Mouse (Mus musculus) stomach, embryonic 16.5 days (tissue): ENCODE results near the gene Kdm3a. TPM values are rescaled to one million over a fixed set of nuclear protein-coding genes. Genes with fewer than 3 reads are reported as not detected.

ENCODE experiments used
- ATAC-seq: fragments of 200-750 bp; cut with Nextera tagmentation; 2 replicates; pipeline ENCODE4 v1.8.0; 2017; ENCODE audit warnings: moderate number of reproducible peaks, moderate TSS enrichment; ENCODE audit not compliant: insufficient read depth, low FRiP score
- H3K27ac ChIP-seq: fragments of 300-500 bp; sonication (generic); 2 replicates; pipeline ENCODE4 v1.5.1; 2014; ENCODE audit warnings: low read length
- H3K27me3 ChIP-seq: fragments of 300-500 bp; sonication (generic); 2 replicates; pipeline ENCODE4 v1.6.1; 2014; ENCODE audit warnings: low read length, control low read depth, mixed read lengths; ENCODE audit not compliant: control insufficient read depth, insufficient read depth
- H3K36me3 ChIP-seq: fragments of 300-500 bp; sonication (generic); 2 replicates; pipeline ENCODE4 v1.6.1; 2014; ENCODE audit warnings: low read length; ENCODE audit not compliant: control insufficient read depth, insufficient read depth
- H3K4me1 ChIP-seq: fragments of 300-500 bp; sonication (generic); 2 replicates; pipeline ENCODE4 v1.6.1; 2014; ENCODE audit warnings: low read length, control low read depth, mixed read lengths; ENCODE audit not compliant: control insufficient read depth, insufficient read depth
- H3K4me2 ChIP-seq: fragments of 300-500 bp; sonication (generic); 2 replicates; pipeline ENCODE4 v1.6.1; 2014; ENCODE audit warnings: low read depth, low read length, mixed read lengths
- H3K4me3 ChIP-seq: fragments of 300-500 bp; sonication (generic); replicated peaks from 2 replicates; pipeline ENCODE4 v1.5.1; 2014; ENCODE audit warnings: mild to moderate bottlenecking, low read length
- H3K9ac ChIP-seq: fragments of 300-500 bp; sonication (generic); 2 replicates; pipeline ENCODE4 v1.6.1; 2014; ENCODE audit warnings: low read length
- H3K9me3 ChIP-seq: fragments of 300-500 bp; sonication (generic); replicated peaks from 2 replicates; pipeline ENCODE4 v1.6.1; 2016; ENCODE audit warnings: low read length, control low read depth; ENCODE audit not compliant: control insufficient read depth
- WGBS: fragments of 180-500 bp; shearing (Covaris S2); extraction: QIAGEN DNeasy Blood & Tissue Kit; methylation state at CpG from one replicate; pipeline ENCODE4 v1.1.7; 2014; 5-methylcytosine and 5-hydroxymethylcytosine counted together
- polyA plus RNA-seq: library from polyadenylated mRNA; unstranded; fragments of >200 nt; fragmentation: Nextera tagmentation; extraction: Ambion mirVana; gene quantifications from 2 replicates; pipeline ENCODE4 v1.2.1, GENCODE M21; 2015

The Kdm3a gene
- polyA plus RNA-seq, 1 experiment from 2014 or later: 45.8 TPM

DNA sequence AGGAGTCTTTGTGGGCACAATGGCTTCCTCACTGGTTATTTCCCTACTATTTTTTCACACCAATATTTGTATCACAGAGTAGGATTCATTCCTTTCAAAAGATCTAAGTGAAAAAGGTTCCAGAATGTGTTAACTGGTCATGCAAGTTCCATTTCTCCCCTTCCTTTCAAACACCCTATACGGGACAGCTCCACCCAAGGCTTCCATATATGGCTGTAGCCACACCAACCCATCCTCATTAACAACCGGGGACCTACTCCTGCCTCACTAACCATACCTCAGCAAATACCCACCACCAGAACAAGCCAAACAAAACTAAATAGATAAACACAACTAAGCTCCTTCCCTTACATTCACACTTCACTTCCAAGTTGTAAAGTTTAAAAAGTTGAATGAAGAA, 1.6 kb downstream of the Kdm3a start:
- peak overlapping the region; percentile 88 for H3K4me3 ChIP-seq
- H3K9me3 ChIP-seq: no peaks in the 10 kb centered on the region
- H3K9ac ChIP-seq: no peak overlapping the region
- H3K4me2 ChIP-seq: peak overlapping the region; percentile 60
- ATAC-seq: no peak
- H3K27me3 ChIP-seq: no peaks in the 10 kb centered on the region
- 0 out of 2 replicates have a peak, but pooled peaks cover 7% of the 10 kb centered on the region for H3K36me3 ChIP-seq
- no peak overlapping the region for H3K27ac ChIP-seq
- H3K4me1 ChIP-seq: peaks cover 14% of the 10 kb centered on the region
- WGBS: 3% methylated on average over 2 of the region's 2 CpGs

- H3K9me3 ChIP-seq: no peaks in the 10 kb centered on the region
- no peak overlapping the region for H3K9ac ChIP-seq
- H3K27ac ChIP-seq: no peak overlapping the region
- H3K4me1 ChIP-seq: peaks cover 14% of the 10 kb centered on the region
- H3K27me3 ChIP-seq: no peaks in the 10 kb centered on the region
- no peak overlapping the region for H3K4me2 ChIP-seq
- no peak overlapping the region for H3K4me3 ChIP-seq
- H3K36me3 ChIP-seq: peaks cover 14% of the 10 kb centered on the region
- ATAC-seq: no peak
Measured at GRCm38 (mm10) chr6:71627325-71627724, 5.5 kb downstream of the Kdm3a start.

- H3K27ac ChIP-seq: no peak overlapping the region
- no peak for ATAC-seq
- H3K4me2 ChIP-seq: no peak overlapping the region
- no peaks in the 10 kb centered on the region for H3K9me3 ChIP-seq
- H3K9ac ChIP-seq: no peak overlapping the region
- H3K36me3 ChIP-seq: peaks cover 17% of the 10 kb centered on the region
- peaks cover 13% of the 10 kb centered on the region for H3K4me1 ChIP-seq
- no peak overlapping the region for H3K4me3 ChIP-seq
- WGBS: 94% methylated on average over 2 of the region's 2 CpGs
- no peaks in the 10 kb centered on the region for H3K27me3 ChIP-seq
Measured at GRCm38 (mm10) chr6:71625984-71626383, 6.8 kb downstream of the Kdm3a start.

DNA sequence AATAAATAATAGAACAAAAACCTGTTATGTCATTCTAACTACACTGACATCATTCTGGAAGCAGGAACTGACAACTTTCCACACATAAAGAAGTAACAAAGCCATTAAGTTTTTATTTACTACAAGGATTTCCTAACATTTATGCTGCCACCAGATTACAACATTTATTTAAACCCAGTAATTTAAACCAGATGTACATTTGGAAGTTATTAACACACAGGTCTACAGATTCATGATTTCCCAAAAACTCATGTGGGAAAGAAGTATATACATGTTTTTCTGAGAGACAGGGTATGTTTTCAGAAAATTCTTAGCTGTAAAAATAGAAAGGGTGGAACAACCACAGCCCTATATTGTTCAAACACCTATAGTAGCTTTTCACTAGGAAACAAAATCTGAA, 8.1 kb downstream of the Kdm3a start:
- H3K9ac ChIP-seq: no peak overlapping the region
- no peak overlapping the region for H3K4me2 ChIP-seq
- H3K27me3 ChIP-seq: no peaks in the 10 kb centered on the region
- H3K4me1 ChIP-seq: 0 out of 2 replicates have a peak, but pooled peaks cover 6% of the 10 kb centered on the region
- no peak overlapping the region for H3K27ac ChIP-seq
- no peak overlapping the region for H3K4me3 ChIP-seq
- peaks cover 19% of the 10 kb centered on the region for H3K36me3 ChIP-seq
- no peaks in the 10 kb centered on the region for H3K9me3 ChIP-seq
- ATAC-seq: no peak

GRCm38 (mm10) chr6:71621981-71622380, 10.8 kb downstream of the Kdm3a start:
- H3K36me3 ChIP-seq: peaks cover 13% of the 10 kb centered on the region

GRCm38 (mm10) chr6:71621551-71621950, 11.2 kb downstream of the Kdm3a start:
- 90% methylated on average over 5 of the region's 5 CpGs for WGBS
- Histone ChIP-seq H3K4me2 (no peak overlapping the region), H3K4me3 (no peak overlapping the region), H3K36me3 (peaks cover 15% of the 10 kb centered on the region), H3K27me3 (no peaks in the 10 kb centered on the region), H3K9ac (no peak overlapping the region), H3K4me1 (no peaks in the 10 kb centered on the region; the same call in 1 of the 2 replicates), H3K9me3 (no peaks in the 10 kb centered on the region), H3K27ac (no peak overlapping the region)
- ATAC-seq: no peak

More at GRCm38 (mm10) chr6:71621981-71622380, 10.8 kb downstream of the Kdm3a start:
- Histone ChIP-seq H3K4me1 (no peaks in the 10 kb centered on the region; the same call in 1 of the 2 replicates), H3K27me3 (no peaks in the 10 kb centered on the region), H3K27ac (no peak overlapping the region), H3K9me3 (no peaks in the 10 kb centered on the region), H3K4me2 (no peak overlapping the region), H3K9ac (no peak overlapping the region), H3K4me3 (no peak overlapping the region)
- no peak for ATAC-seq
- WGBS: 71% methylated on average over 5 of the region's 5 CpGs

- ATAC-seq: no peak
- no peak overlapping the region for H3K4me3 ChIP-seq
- no peaks in the 10 kb centered on the region for H3K9me3 ChIP-seq
- no peak overlapping the region for H3K4me2 ChIP-seq
- H3K4me1 ChIP-seq: no peaks in the 10 kb centered on the region; the same call in 1 of the 2 replicates
- H3K36me3 ChIP-seq: peaks cover 16% of the 10 kb centered on the region; the same call in 1 of the 2 replicates
- WGBS: 72% methylated on average over 5 of the region's 5 CpGs
- H3K27me3 ChIP-seq: no peaks in the 10 kb centered on the region
- no peak overlapping the region for H3K9ac ChIP-seq
- H3K27ac ChIP-seq: no peak overlapping the region
Measured at GRCm38 (mm10) chr6:71616959-71617358, 15.8 kb downstream of the Kdm3a start.

DNA sequence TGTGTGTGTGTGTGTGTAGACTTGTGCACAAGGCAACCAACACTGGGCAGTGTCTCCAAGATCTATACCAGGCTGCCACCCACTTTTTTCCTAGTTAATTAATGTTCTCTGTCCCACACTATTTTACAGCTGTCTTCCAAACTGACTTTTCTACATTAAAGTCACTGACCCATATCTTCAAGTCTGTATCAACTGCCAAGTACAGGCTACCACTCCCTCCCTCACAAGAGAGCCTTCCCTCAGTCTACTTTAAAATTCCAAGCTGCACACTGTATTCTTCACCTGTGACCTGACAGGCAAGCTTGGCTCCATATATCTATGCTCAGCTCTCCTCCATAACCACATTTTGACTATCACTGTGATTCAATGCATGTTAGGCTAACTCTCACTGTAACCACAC, 19.6 kb downstream of the Kdm3a start:
- H3K9me3 ChIP-seq: no peaks in the 10 kb centered on the region
- H3K36me3 ChIP-seq: peaks cover 22% of the 10 kb centered on the region
- H3K27ac ChIP-seq: no peak overlapping the region
- no peaks in the 10 kb centered on the region; the same call in 1 of the 2 replicates for H3K4me1 ChIP-seq
- H3K4me2 ChIP-seq: no peak overlapping the region
- H3K27me3 ChIP-seq: no peaks in the 10 kb centered on the region
- no peak overlapping the region for H3K4me3 ChIP-seq
- no peak overlapping the region for H3K9ac ChIP-seq
- ATAC-seq: no peak

GRCm38 (mm10) chr6:71609968-71610367, 22.8 kb downstream of the Kdm3a start:
- no peaks in the 10 kb centered on the region for H3K4me1 ChIP-seq
- no peak overlapping the region for H3K9ac ChIP-seq
- H3K4me3 ChIP-seq: no peak overlapping the region
- 84% methylated on average over 7 of the region's 7 CpGs for WGBS
- no peak for ATAC-seq
- peaks cover 22% of the 10 kb centered on the region for H3K36me3 ChIP-seq
- H3K9me3 ChIP-seq: no peaks in the 10 kb centered on the region
- H3K4me2 ChIP-seq: no peak overlapping the region
- H3K27ac ChIP-seq: no peak overlapping the region
- H3K27me3 ChIP-seq: no peaks in the 10 kb centered on the region

DNA sequence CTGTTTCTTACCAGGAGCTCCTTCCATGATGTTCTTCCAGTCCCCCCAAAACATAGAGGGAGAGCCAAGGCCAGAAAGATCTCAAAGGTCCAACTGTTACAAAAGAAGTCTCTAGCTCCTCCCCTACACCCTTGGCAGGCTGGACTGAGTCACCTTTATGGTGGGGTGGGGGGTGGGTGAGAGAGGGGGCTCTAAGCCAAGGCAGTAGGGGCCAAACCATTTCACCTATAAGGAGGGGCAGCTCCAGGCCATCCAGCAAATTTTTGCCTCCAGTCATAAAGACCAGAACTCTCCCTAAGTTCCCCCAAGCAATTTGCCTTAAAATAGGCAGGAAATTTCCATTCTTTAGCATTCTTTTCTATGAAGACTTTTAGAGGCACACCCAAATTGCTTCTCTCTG, 23.8 kb downstream of the Kdm3a start:
- Histone ChIP-seq H3K36me3 (peaks cover 23% of the 10 kb centered on the region), H3K9me3 (no peaks in the 10 kb centered on the region), H3K4me1 (no peaks in the 10 kb centered on the region), H3K4me3 (no peak overlapping the region), H3K9ac (no peak overlapping the region), H3K27me3 (no peaks in the 10 kb centered on the region), H3K4me2 (no peak overlapping the region), H3K27ac (no peak overlapping the region)
- no peak for ATAC-seq
